Mouse (Mus musculus) hindbrain, embryonic 14.5 days (tissue): ENCODE results near the gene Thbs4. TPM values are rescaled to one million over a fixed set of nuclear protein-coding genes. Genes with fewer than 3 reads are reported as not detected.

Source experiments
- ATAC-seq: fragments of 200-750 bp; cut with Nextera tagmentation; 2 replicates; pipeline ENCODE4 v1.8.0; 2017; ENCODE audit warnings: moderate number of reproducible peaks, mild to moderate bottlenecking, moderate TSS enrichment, moderate library complexity; ENCODE audit not compliant: low FRiP score
- DNase-seq: peaks from one replicate; pipeline ENCODE4 v3.0.0-alpha.2; 2015; ENCODE audit warnings: low spot score
- H3K27ac ChIP-seq: fragments of 300-500 bp; sonication (generic); 2 replicates; pipeline ENCODE4 v1.5.1; 2014; ENCODE audit warnings: mild to moderate bottlenecking, moderate library complexity
- H3K27me3 ChIP-seq: fragments of 300-500 bp; sonication (generic); 2 replicates; pipeline ENCODE4 v1.6.1; 2014; ENCODE audit warnings: mild to moderate bottlenecking, low read length, mixed read lengths; ENCODE audit not compliant: control insufficient read depth, insufficient read depth
- H3K36me3 ChIP-seq: fragments of 300-500 bp; sonication (generic); replicated peaks from 2 replicates; pipeline ENCODE4 v1.6.1; 2014; ENCODE audit not compliant: control insufficient read depth, insufficient read depth
- H3K4me1 ChIP-seq: fragments of 300-500 bp; sonication (generic); replicated peaks from 2 replicates; pipeline ENCODE4 v1.6.1; 2014; ENCODE audit warnings: antibody characterized with exemption, low read length, mixed read lengths; ENCODE audit not compliant: control insufficient read depth, insufficient read depth
- H3K4me2 ChIP-seq: fragments of 300-500 bp; sonication (generic); replicated peaks from 2 replicates; pipeline ENCODE4 v1.6.1; 2014; ENCODE audit warnings: mild to moderate bottlenecking, moderate library complexity
- H3K4me3 ChIP-seq: fragments of 300-500 bp; sonication (generic); replicated peaks from 2 replicates; pipeline ENCODE4 v1.5.1; 2014; ENCODE audit warnings: mild to moderate bottlenecking, low read length
- H3K9ac ChIP-seq: fragments of 300-500 bp; sonication (generic); 2 replicates; pipeline ENCODE4 v1.6.1; 2014
- H3K9me3 ChIP-seq: fragments of 300-500 bp; sonication (generic); 2 replicates; pipeline ENCODE4 v1.6.1; 2016; ENCODE audit warnings: low read length; ENCODE audit not compliant: control insufficient read depth
- WGBS: fragments of 180-500 bp; shearing (Covaris S2); extraction: QIAGEN DNeasy Blood & Tissue Kit; methylation state at CpG from one replicate; pipeline ENCODE4 v1.1.7; 2014; 5-methylcytosine and 5-hydroxymethylcytosine counted together
- polyA plus RNA-seq: library from polyadenylated mRNA; unstranded; fragments of >200 nt; fragmentation: Nextera tagmentation; extraction: Ambion mirVana; gene quantifications from 2 replicates; pipeline ENCODE4 v1.2.1, GENCODE M21; 2014

Gene Thbs4
- polyA plus RNA-seq, 1 experiment from 2014 or later: 1.3 TPM

DNA sequence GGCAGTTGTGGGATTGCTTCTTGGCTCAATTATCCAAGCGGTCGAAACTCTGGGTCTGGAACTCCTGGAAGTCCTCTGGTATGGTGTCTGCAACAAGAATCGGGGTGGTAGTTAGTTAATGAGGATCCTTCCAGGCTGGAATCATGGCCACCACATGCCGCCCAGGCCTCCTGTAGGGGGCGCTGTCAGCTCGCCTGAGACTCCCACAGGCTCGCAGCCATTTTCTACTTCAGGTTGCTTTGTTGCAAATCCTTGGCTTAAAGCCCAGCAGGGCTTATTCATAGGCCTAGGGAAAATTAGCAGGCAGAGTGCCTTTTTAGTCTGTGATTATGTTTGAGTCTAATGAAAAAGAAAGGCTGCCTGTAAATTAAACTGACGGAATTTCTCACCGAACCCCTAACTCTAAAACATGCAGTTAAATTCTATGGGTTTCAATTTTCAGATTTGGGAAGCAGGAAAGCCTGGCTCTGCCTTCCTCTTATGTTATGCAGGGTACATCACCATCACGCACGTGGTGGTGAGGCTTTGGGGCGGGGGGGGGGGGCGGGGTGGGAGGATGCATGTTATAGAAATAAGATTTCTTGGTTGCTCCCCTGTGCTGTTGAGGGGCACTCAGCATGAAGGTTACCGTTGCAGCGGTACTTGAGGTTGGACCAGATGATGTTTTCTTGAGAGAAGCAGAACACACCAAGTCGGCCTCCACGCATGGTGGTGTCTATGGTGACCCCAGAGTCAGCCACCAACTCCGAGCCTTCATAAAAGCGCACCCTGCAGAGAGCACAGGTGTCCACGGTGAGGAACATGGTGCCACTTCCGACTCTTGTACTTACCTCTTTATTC, 42.7 kb downstream of the Thbs4 start:
- no peak overlapping the region for H3K9ac ChIP-seq
- H3K4me3 ChIP-seq: no peak overlapping the region
- no peak overlapping the region for H3K4me2 ChIP-seq
- no peaks in the 10 kb centered on the region for H3K36me3 ChIP-seq
- peak; percentile 93 for DNase-seq
- H3K27ac ChIP-seq: peak overlapping the region; percentile 55
- WGBS: 58% methylated on average over 21 of the region's 21 CpGs
- H3K27me3 ChIP-seq: no peaks in the 10 kb centered on the region
- no peaks in the 10 kb centered on the region; the same call in 1 of the 2 replicates for H3K4me1 ChIP-seq
- no peaks in the 10 kb centered on the region for H3K9me3 ChIP-seq
- ATAC-seq: peak; percentile 80

- H3K27ac ChIP-seq: 0 out of 2 replicates have a peak overlapping the region, but pooled peaks have one; percentile 55
- H3K4me3 ChIP-seq: no peak overlapping the region
- H3K4me1 ChIP-seq: no peaks in the 10 kb centered on the region; the same call in 1 of the 2 replicates
- H3K4me2 ChIP-seq: no peak overlapping the region
- peak; percentile 78 for ATAC-seq
- H3K9me3 ChIP-seq: no peaks in the 10 kb centered on the region
- H3K9ac ChIP-seq: no peak overlapping the region
- no peaks in the 10 kb centered on the region for H3K27me3 ChIP-seq
- H3K36me3 ChIP-seq: no peaks in the 10 kb centered on the region
- WGBS: 22% methylated on average over 7 of the region's 7 CpGs
- DNase-seq: peak; percentile 86
Observed at GRCm38 (mm10) chr13:92750976-92751518, 43.6 kb downstream of the Thbs4 start.

GRCm38 (mm10) chr13:92743337-92743736, 51.3 kb downstream of the Thbs4 start:
- no peak overlapping the region for H3K9ac ChIP-seq
- ATAC-seq (no peak), DNase-seq (no peak)
- no peaks in the 10 kb centered on the region for H3K27me3 ChIP-seq
- no peak overlapping the region for H3K27ac ChIP-seq
- H3K9me3 ChIP-seq: no peaks in the 10 kb centered on the region
- H3K36me3 ChIP-seq: no peaks in the 10 kb centered on the region
- H3K4me3 ChIP-seq: no peak overlapping the region
- no peaks in the 10 kb centered on the region for H3K4me1 ChIP-seq
- WGBS: 86% methylated on average over 5 of the region's 5 CpGs
- no peak overlapping the region for H3K4me2 ChIP-seq

DNA sequence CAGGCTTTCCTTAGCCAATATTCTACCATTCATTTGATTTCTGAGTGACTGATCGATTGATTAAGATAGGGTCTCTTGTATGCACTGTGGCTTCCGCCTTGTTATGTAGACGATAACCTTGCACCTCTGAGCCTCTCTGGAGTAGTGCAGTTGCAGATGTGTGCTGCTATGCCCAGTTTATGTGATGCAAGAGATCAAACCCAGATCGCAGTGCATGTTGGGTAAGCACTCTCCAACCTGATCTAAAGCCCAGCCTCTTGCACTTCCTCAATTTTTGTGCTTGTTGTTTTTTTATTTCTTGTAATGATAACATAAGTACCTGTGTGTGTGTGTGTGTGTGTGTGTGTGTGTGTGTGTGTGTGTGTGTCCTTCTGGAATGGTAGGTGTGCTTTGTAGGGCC, 51.7 kb downstream of the Thbs4 start:
- Histone ChIP-seq H3K4me3 (no peak overlapping the region), H3K36me3 (no peaks in the 10 kb centered on the region), H3K27ac (no peak overlapping the region), H3K9ac (no peak overlapping the region), H3K4me2 (no peak overlapping the region), H3K9me3 (no peaks in the 10 kb centered on the region), H3K4me1 (no peaks in the 10 kb centered on the region), H3K27me3 (no peaks in the 10 kb centered on the region)
- DNase-seq (no peak), ATAC-seq (no peak)
- WGBS: 92% methylated on average over 4 of the region's 4 CpGs

DNA sequence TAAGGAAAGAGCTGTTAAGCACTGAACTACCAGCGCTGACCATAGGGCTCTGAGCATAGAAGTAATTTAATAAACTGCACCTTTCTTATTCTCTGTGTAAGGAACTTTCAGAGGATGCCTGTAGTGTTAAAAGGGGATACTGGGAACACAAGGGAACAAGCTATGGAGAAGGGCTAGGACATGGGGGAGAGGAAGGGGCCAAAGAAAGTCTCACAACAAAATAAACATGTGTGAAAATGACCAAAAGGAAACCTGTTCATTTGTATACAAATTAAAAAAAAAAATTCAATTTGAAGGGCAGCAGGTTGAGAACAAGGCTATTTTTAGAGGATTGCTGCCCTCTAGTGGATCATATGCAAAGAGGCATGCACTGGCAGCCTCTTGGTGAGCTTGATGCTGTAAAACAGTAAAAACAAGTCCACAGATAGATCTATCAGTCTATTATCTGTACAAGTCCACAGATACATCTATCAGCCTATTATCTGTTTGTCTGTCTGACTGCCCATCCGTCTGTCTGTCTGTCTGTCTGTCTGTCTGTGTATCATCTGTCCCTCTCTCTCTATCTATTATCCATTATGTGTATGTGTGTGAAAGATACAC, 53.8 kb downstream of the Thbs4 start:
- DNase-seq (peak; percentile 81), ATAC-seq (no peak; the same call in 1 of the 2 replicates)
- Histone ChIP-seq H3K27ac (no peak overlapping the region), H3K9me3 (no peaks in the 10 kb centered on the region), H3K4me2 (no peak overlapping the region), H3K36me3 (no peaks in the 10 kb centered on the region), H3K4me1 (peaks cover 6% of the 10 kb centered on the region), H3K4me3 (no peak overlapping the region), H3K9ac (no peak overlapping the region), H3K27me3 (no peaks in the 10 kb centered on the region)
- WGBS: 14% methylated on average over 2 of the region's 2 CpGs

DNA sequence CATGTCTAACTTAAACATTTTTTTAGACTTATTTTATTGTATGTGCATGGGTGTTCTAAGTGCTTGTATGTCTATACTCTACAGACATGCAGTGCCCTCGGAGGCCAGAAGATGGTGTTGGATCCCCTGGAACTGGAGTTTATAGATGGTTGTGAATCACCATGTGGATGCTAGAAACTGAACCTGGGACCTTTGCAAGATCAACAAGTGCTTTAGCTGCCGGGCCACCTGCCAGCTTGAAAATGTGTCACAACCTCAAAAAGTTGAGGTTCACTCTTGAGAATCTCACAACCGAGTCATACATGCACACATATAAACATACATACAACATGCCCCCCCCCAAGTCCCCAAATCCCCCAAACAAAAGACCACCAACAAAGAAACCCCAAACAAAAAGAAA, 54.8 kb downstream of the Thbs4 start:
- Histone ChIP-seq H3K4me2 (no peak overlapping the region), H3K4me1 (peaks cover 6% of the 10 kb centered on the region), H3K9ac (no peak overlapping the region), H3K27me3 (no peaks in the 10 kb centered on the region), H3K9me3 (no peaks in the 10 kb centered on the region), H3K36me3 (no peaks in the 10 kb centered on the region), H3K4me3 (no peak overlapping the region), H3K27ac (no peak overlapping the region)
- ATAC-seq (no peak), DNase-seq (no peak)
- 91% methylated on average over 3 of the region's 3 CpGs for WGBS

GRCm38 (mm10) chr13:92738821-92739220, 55.8 kb downstream of the Thbs4 start:
- no peak for ATAC-seq

GRCm38 (mm10) chr13:92736516-92737300, 57.9 kb downstream of the Thbs4 start:
- H3K9me3 ChIP-seq: no peaks in the 10 kb centered on the region
- no peaks in the 10 kb centered on the region for H3K27me3 ChIP-seq
- DNase-seq (peak; percentile 73), ATAC-seq (peak; percentile 71)
- no peak overlapping the region for H3K4me2 ChIP-seq
- H3K4me3 ChIP-seq: no peak overlapping the region
- no peaks in the 10 kb centered on the region for H3K36me3 ChIP-seq
- 34% methylated on average over 11 of the region's 11 CpGs for WGBS
- H3K27ac ChIP-seq: peak overlapping the region; percentile 55; the same call in 1 of the 2 replicates
- no peak overlapping the region for H3K9ac ChIP-seq
- peaks cover 6% of the 10 kb centered on the region for H3K4me1 ChIP-seq

More at GRCm38 (mm10) chr13:92738821-92739220, 55.8 kb downstream of the Thbs4 start:
- Histone ChIP-seq H3K4me1 (peaks cover 6% of the 10 kb centered on the region), H3K27me3 (no peaks in the 10 kb centered on the region), H3K27ac (no peak overlapping the region), H3K36me3 (no peaks in the 10 kb centered on the region), H3K9ac (no peak overlapping the region), H3K4me2 (no peak overlapping the region), H3K9me3 (no peaks in the 10 kb centered on the region), H3K4me3 (no peak overlapping the region)
- WGBS: 88% methylated on average over 3 of the region's 3 CpGs
- DNase-seq: no peak

GRCm38 (mm10) chr13:92735693-92736092, 58.9 kb downstream of the Thbs4 start:
- Histone ChIP-seq H3K27ac (no peak overlapping the region), H3K9me3 (no peaks in the 10 kb centered on the region), H3K27me3 (no peaks in the 10 kb centered on the region), H3K4me2 (no peak overlapping the region), H3K9ac (no peak overlapping the region), H3K36me3 (no peaks in the 10 kb centered on the region), H3K4me3 (no peak overlapping the region), H3K4me1 (peaks cover 6% of the 10 kb centered on the region)
- WGBS: 28% methylated on average over 1 of the region's 1 CpGs
- DNase-seq: no peak
- no peak for ATAC-seq
